Mouse (Mus musculus) monocyte, adult 5-6 weeks (primary cell): Measurements from ENCODE around the gene Akt1s1. TPM values are rescaled to one million over a fixed set of nuclear protein-coding genes. Genes with fewer than 3 reads are reported as not detected.

Experiments used
- ATAC-seq: fragments of 153-309, 156-312 bp; replicated peaks from 2 replicates; pipeline ENCODE4 v1.8.0; 2017; ENCODE audit warnings: mild to moderate bottlenecking; ENCODE audit not compliant: low TSS enrichment, insufficient number of reproducible peaks, severe bottlenecking, poor library complexity, low FRiP score
- total RNA-seq: library from RNA; stranded (forward); fragments of 200-1000, 200-491, 200-594 nt; gene quantifications from 3 replicates; pipeline ENCODE4 v1.2.3, GENCODE M21; 2017

Gene Akt1s1
- total RNA-seq, 1 experiment from 2014 or later: 13.0 TPM

DNA sequence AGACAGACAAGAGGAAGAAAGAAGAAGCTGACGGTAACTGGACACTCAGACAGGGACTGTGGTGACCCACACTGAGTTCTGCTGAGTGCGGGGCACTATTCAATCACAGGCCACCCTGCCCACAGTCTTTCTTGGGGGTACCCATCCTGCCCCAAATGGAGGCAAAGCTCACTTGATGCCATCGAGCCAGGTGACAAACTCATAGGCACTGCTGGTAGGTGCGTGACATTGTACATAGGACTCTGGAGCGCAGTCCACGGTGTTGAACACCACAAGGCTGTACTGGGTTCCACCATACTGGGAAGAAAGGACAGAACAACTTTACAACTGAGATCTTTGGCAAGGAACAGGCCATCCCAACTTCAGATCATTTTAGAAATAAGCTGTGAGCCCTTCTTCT is 42.8 kb downstream of the Akt1s1 start:
- ATAC-seq: no peak

DNA sequence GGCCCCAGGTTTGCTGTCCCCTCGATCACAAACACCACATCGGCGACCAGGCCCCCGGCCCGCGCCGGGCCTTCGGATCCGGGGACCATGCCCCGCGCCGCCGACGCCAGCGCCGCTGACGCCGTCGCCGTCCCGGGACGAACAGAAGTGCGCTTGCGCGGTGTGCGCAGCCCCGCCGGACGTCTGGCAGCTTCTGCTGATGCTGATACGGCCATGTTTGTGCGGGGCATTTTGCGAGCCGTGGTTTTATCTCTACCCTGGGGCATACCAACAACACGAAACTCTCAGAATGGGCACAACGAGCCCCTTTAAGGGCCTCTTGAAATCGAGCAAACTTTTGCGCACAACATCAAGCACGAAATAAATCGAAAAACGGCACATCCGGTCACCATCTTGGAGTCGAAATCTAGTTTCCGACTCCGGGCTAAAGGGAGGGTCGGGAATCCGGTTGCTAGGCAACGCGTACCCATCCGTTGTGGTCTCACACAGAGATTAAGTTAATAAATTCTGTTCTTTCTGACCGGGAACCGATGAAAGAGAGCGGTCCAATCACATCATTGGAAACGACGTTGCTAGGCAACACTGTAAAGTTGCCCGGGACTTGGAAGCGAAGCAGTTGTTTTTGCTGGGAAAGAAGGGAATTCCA is 43.6 kb downstream of the Akt1s1 start, which contains the start of gene Med25:
Med25 (minus strand) TSS at position 437 of the 646 bp plus-strand sequence.
- peak; percentile 44 for ATAC-seq

DNA sequence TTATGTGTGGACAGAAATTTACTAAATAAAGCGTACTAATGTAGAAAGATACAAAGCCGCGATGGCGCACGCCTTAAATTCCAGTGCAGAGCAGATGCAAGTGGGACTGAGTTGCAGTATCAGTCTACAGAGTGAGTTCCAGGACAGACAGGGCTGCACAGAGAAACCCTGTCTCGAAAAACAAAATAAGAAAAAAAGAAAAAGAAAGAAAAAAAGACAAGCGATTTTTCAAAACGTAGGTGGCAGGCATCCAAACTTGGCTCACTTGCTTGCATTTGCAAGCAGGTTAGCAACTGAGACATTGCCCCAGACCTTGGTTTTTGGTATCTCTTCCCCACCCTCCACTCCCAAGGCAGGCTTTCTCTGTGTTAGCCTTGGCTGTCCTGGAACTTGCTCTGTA is 44.4 kb downstream of the Akt1s1 start:
- no peak for ATAC-seq

DNA sequence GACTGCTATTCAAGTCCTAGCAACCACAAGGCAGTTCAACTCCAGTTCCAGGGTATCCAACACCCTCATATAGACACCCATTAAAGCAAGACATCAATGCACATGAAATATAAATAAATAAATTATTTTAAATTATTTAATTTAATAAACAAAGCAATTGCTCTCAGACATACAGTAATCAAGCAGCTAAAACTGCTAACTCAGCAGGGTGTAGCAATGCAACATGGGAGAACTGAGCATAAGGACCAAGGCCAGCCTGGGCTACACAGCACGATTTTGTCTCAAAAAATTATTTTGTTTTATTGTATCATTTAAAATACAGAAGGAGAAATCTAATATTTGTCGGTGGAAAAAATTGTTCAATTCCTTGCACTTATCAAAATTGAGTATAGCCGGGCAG is 45.4 kb downstream of the Akt1s1 start:
- ATAC-seq: no peak

DNA sequence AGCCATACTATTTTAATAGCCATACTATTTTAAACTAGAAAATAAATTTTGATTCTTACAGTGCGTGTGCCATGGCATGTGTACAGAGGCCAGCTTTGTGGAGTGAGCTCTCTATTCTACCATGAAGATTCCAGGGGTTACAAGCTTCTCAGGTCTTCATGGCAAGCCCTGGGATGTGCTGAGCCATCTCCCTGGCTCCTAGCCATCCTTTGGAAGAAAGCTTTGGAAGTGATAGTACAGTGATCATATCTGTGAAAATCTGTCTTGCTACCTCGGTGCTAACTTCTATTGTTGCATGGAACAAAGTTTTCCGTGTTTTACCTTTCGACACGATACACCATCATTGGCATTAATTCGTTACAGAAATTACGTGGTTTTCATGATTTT is 46.4 kb downstream of the Akt1s1 start:
- ATAC-seq: no peak

DNA sequence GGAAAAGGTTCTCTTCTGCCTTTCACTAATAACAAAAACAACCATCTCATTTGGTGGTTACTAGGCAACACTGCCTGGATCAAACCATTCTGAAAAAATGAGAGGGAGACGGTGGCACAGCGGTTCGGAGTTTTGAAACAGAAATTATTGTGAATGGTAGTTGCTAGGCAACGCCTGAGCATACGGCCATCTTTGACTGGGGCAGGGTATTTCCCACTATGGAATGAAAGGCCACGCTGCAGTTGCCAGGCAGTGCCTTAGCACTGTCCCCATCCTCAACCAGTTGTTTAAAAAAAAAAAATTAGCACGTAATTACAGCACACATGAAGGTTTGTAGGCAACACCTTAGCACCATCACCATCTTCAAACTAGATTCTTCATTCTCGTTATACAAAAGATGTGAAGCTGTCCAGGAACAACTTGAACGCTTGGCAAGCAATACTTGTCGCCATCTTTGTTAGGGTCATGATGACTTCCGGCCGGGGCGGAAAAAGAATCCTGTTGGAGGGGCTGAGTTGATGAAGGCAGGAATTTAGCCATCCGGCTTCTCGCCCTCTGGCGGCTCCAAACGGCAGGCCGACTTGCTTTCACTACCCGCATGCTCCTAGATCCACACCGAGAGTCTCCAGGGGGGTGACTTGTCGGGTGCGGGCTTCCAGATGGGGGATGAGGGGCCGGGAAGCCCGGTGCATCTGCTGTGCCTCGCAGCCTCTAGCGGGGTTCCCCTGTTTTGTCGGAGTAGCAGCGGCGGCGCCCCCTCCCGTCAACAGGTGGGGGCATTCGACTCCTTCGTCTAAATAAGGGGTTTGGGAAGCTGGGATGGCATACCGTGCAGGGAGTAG is 47.0 kb downstream of the Akt1s1 start, which contains the start of gene Fuz:
Fuz (plus strand) TSS at position 487 of the 842 bp plus-strand sequence.
- peak; percentile 79 for ATAC-seq

DNA sequence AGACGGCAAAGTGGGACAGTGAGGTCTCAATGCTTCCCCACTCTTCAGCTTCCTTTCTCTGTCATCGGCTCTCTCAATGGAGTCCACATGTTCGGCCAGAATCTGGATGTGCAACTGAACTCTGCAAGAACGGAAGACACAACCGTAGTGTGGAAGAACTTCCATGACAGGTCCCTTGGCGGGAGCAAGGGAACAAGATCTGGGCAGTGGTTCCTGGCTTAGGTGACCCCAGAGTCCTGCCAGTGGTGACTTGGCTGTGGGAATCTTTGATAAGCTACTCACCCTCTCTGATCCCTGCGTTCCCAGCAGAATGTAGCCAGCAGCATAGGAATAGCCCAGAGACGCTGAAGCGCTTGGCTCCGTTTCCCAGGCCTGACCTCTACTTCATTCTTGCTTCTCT is 47.7 kb downstream of the Akt1s1 start:
- no peak for ATAC-seq

DNA sequence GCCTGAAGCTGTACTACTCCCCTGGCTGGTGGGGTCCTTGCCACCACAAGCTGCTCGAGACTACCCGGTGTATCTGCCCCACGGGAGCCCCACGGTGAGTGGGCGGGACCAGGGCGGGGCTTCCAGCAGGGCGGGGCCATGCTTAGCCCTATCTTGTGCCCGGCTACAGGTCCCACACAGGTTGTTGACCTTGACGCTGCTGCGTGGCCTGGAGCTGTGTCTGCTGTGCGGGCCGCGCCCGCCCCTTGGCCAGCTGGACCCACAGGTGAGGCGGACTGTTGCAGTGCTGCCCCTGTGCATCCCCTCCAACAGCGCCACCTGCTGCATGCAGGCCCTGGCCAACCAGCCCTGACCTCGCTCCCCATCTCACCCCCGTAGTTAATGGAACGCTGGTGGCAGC is 49.8 kb downstream of the Akt1s1 start:
- no peak for ATAC-seq

DNA sequence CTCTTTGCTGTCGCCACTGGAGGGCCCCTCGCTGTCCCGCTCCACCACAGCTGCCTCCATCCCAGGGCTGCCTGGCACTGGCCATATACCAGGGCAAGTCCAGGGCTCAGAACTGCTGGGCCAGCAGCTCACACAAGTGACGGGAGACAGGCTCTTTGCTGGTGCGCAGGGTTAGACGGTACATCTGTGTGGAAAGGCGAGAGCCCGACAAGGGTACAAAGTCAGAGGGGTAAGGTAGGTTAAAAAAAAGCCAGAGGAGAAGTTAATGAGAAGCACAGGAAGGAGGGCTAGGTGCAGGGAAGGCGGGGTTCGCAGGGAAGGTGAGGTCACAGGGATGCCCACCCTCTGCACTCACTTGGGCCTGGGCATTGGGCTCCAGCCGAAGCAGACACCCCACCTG is 51.8 kb downstream of the Akt1s1 start:
- no peak for ATAC-seq

DNA sequence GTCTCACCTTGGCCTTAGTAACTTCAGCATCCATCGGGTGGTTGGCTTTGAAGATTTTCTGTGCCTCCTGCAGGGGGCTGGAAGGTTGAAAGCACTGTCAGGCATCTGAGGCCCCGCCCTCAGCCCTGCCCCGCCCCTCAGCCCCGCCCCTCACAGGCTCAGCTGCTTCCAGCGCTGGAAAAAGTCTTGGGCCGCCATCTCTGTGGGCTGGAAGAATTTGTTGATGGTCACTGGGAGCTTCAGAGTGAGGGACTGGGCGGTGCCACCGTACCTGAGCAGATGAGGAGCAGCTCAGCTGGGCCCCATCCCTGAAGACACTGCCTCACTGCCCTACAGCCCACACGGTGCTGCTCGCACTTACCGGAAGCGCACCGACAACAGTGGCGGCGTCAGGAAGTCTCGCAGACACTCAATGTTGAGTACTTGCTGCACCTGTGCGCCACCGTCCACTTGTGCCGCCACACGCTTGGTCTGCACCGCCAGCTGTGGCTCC is 52.5 kb downstream of the Akt1s1 start:
- no peak for ATAC-seq

Other genes starting within 250 kb of the Akt1s1 start
- not detected in 3 replicates for gene Myh14, start 178.1 kb upstream of the Akt1s1 start, total RNA-seq
- not detected in 3 replicates for gene Izumo2, start 140.2 kb upstream of the Akt1s1 start, total RNA-seq
- 33.2 to 49.0 TPM (median 42.5 TPM) in 3 replicates for gene Vrk3, start 100.6 kb upstream of the Akt1s1 start, total RNA-seq
- 0.75 to 2.0 TPM (median 1.0 TPM) in 3 replicates for gene Zfp473, start 97.9 kb upstream of the Akt1s1 start, total RNA-seq
- gene Nup62, start 32.9 kb upstream of the Akt1s1 start, total RNA-seq: 34.3 to 35.3 TPM (median 35.2 TPM) in 3 replicates
- 1.1 to 5.2 TPM (median 3.7 TPM) in 3 replicates for gene Il4i1, start 32.6 kb upstream of the Akt1s1 start, total RNA-seq
- 1.1 to 2.8 TPM (median 2.8 TPM) in 3 replicates for gene Atf5, start 32.3 kb upstream of the Akt1s1 start, total RNA-seq
- 33.8 to 69.8 TPM (median 57.7 TPM) in 3 replicates for gene Tbc1d17, start 88 bp downstream of the Akt1s1 start, total RNA-seq
- gene Pnkp, start 8.1 kb downstream of the Akt1s1 start, total RNA-seq: 68.9 to 89.5 TPM (median 71.5 TPM) in 3 replicates
- gene Ptov1, start 20.8 kb downstream of the Akt1s1 start, total RNA-seq: 7.2 to 11.9 TPM (median 7.4 TPM) in 3 replicates
- 8.2 to 15.1 TPM (median 8.9 TPM) in 3 replicates for gene Med25, start 43.7 kb downstream of the Akt1s1 start, total RNA-seq
- 10.8 to 19.1 TPM (median 16.1 TPM) in 3 replicates for gene Fuz, start 47.1 kb downstream of the Akt1s1 start, total RNA-seq
- 10.3 to 21.7 TPM (median 21.0 TPM) in 3 replicates for gene Ap2a1, start 80.5 kb downstream of the Akt1s1 start, total RNA-seq
- not detected in 3 replicates for gene Tsks, start 94.2 kb downstream of the Akt1s1 start, total RNA-seq
- not detected in 3 replicates for gene Cpt1c, start 125.9 kb downstream of the Akt1s1 start, total RNA-seq
- gene Prmt1, start 137.6 kb downstream of the Akt1s1 start, total RNA-seq: 57.2 to 80.2 TPM (median 58.1 TPM) in 3 replicates
- gene Irf3, start 148.7 kb downstream of the Akt1s1 start, total RNA-seq: 83.1 to 122 TPM (median 104 TPM) in 3 replicates
- gene Bcl2l12, start 149.7 kb downstream of the Akt1s1 start, total RNA-seq: 2.7 to 13.0 TPM (median 7.7 TPM) in 3 replicates
- 15.3 to 21.1 TPM (median 16.7 TPM) in 3 replicates for gene Scaf1, start 167.4 kb downstream of the Akt1s1 start, total RNA-seq
- 43.0 to 51.7 TPM (median 49.7 TPM) in 3 replicates for gene Rras, start 169.0 kb downstream of the Akt1s1 start, total RNA-seq
- gene Prr12, start 203.9 kb downstream of the Akt1s1 start, total RNA-seq: 1.6 to 5.0 TPM (median 2.0 TPM) in 3 replicates
- gene Nosip, start 213.4 kb downstream of the Akt1s1 start, total RNA-seq: 45.8 to 57.3 TPM (median 52.8 TPM) in 3 replicates
- 1.5 to 12.8 TPM (median 3.7 TPM) in 3 replicates for gene Prrg2, start 213.7 kb downstream of the Akt1s1 start, total RNA-seq
- gene Rcn3, start 243.2 kb downstream of the Akt1s1 start, total RNA-seq: 6.2 to 20.1 TPM (median 15.3 TPM) in 3 replicates